Mouse (Mus musculus): Measurements from ENCODE around the gene Kpna3. TPM values are rescaled to one million over a fixed set of nuclear protein-coding genes. Genes with fewer than 3 reads are reported as not detected.
A peak's percentile ranks its signal among the peaks of the same experiment; 100 is the strongest.
"Not testable (repeated sequence)": the region's sequence is repeated elsewhere in the genome, so short reads cannot be mapped to it uniquely, and the experiment has no call there.

Gene Kpna3
- polyA plus RNA-seq, 1 experiment from 2014 or later = 77.6 TPM

DNA sequence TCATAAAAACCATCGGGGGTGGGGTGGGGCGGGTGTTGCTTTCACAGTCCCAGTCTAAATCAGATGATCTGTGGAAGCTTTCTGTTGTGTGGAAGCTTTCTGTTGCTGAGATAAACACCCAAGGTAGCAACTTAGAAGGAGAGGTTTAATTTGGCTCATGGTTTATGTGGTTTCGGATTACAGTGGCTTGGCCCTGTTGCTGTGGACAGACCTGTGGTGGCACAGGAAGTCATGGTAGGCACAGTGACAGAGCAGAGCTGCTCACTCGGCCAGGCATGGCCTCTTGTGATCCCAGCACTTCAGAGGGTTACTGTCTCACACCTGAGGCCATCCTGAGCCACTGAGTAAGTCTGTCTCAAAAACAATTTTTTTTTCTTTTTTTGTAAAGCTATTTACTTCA lies 100.3 kb downstream of the Kpna3 start:
- H3K9me3 ChIP-seq (replicated peaks; ENCODE audit: control insufficient read depth, low read length, poor library complexity, severe bottlenecking) = no peaks in the 10 kb centered on the region
- H3K9ac ChIP-seq (ENCODE audit: low read depth, low read length) = no peak overlapping the region
- no peak for ATAC-seq
- no peaks in the 10 kb centered on the region for H3K36me3 ChIP-seq (ENCODE audit: control insufficient read depth, insufficient read depth, low read length)
- H3K27ac ChIP-seq (ENCODE audit: low read length) = no peak overlapping the region
- H3K4me3 ChIP-seq (ENCODE audit: low read depth, low read length) = no peak overlapping the region
- 89% methylated on average over 4 of the region's 4 CpGs for WGBS
- no peak overlapping the region for H3K4me2 ChIP-seq (ENCODE audit: low read length)
- H3K27me3 ChIP-seq (ENCODE audit: control insufficient read depth, insufficient read depth, low read depth, low read length) = no peaks in the 10 kb centered on the region
- no peaks in the 10 kb centered on the region for H3K4me1 ChIP-seq (ENCODE audit: control insufficient read depth, insufficient read depth, low read length)

DNA sequence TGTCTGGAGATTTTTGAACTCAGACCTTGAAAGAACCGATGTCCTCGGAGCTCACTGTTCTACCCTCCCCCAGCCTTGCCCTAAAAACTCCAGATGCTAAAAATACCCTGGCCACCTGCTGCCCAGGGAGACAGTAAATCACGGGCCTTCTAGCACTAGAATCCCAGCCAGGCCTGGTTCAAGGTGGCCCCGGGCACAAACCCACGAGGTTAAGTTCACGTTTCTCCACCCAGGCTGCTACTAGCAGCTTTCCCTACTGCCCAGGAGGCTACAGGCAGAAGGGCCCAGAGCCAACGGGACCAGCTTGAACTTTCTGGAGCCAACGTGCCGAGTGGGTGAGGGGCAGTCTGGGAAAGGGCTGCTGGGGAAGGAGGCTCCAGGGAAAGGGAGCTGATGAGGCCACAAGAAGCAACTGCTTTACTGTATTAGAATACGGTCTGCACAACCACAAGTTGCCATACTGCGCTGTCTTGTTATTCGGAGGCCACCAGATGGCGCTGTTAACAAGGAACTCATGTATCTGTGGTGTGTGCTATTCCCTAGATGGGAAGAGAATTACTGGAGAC lies 108.6 kb downstream of the Kpna3 start:
- no peak overlapping the region for H3K9ac ChIP-seq (ENCODE audit: low read depth, low read length)
- peak; percentile 83 for ATAC-seq
- H3K4me2 ChIP-seq (ENCODE audit: low read length) = peak overlapping the region; percentile 29; the same call in 1 of the 2 replicates
- no peaks in the 10 kb centered on the region for H3K27me3 ChIP-seq (ENCODE audit: control insufficient read depth, insufficient read depth, low read depth, low read length)
- no peaks in the 10 kb centered on the region for H3K36me3 ChIP-seq (ENCODE audit: control insufficient read depth, insufficient read depth, low read length)
- no peaks in the 10 kb centered on the region for H3K9me3 ChIP-seq (replicated peaks; ENCODE audit: control insufficient read depth, low read length, poor library complexity, severe bottlenecking)
- no peaks in the 10 kb centered on the region; the same call in 1 of the 2 replicates for H3K4me1 ChIP-seq (ENCODE audit: control insufficient read depth, insufficient read depth, low read length)
- H3K27ac ChIP-seq (ENCODE audit: low read length) = peak overlapping the region; percentile 51
- no peak overlapping the region for H3K4me3 ChIP-seq (ENCODE audit: low read depth, low read length)
- WGBS = 21% methylated on average over 13 of the region's 13 CpGs

DNA sequence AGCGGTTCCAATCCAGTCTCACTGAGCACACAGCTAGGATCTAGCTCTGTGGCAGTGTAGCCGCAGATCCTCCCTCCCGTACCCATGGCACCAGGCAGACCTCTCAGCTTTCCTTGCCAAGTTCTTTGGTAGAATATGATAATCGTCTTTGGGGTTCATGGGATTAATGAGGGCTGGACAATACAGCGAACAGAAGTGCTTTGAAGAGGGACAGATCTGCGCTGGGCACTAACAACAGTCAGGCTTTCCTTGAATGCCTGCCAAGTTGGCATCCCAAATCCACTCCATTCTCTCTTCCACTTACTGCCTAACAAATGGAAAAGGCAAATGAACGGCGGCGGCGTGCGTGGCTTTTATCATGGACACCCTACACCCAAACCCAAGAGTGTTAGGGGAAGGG lies 109.1 kb downstream of the Kpna3 start:
- no peak overlapping the region for H3K9ac ChIP-seq (ENCODE audit: low read depth, low read length)

DNA sequence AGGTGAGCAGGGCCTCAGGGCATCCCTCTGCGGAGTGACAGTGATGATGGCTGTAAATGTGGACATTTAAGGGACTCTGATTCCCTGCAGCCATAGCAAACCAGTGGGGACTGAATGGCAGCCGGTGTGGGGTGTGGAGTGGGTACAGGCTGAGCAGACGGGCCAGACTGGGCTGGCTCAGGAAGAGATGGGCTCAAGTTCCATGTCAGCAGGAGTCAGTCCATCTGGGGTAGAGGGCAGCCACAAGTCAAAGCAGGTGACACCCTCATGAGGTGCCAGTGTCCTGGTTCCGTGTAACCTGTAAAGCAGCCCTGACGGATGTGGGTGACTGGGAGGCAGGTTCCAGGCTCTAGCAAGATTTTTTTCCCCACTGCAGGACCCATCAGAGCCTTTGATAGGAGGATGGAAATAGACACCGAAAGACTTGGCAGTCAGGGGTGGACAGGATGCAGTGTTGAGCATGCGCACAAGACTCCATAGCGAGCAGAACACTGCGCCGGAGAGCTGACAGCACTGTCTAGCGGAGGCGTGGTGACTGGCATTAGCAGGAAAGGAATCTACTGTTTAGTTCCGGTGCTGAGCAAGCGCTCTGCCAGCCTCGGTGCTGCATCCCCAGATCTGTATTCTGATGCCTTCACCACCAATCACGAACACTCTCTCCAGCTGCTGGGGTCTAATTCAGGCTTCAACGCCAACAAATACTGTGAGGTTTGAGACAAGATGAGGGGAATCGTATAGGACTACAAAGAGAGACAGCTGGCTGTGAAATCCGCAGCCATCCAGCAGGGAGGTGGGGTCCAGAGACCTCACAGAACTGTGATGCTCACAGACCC lies 111.8 kb downstream of the Kpna3 start:
- peak; percentile 88 for ATAC-seq
- Histone ChIP-seq H3K4me3 (ENCODE audit: low read depth, low read length) (peak overlapping the region; percentile 6), H3K27me3 (ENCODE audit: control insufficient read depth, insufficient read depth, low read depth, low read length) (no peaks in the 10 kb centered on the region), H3K9me3 (replicated peaks; ENCODE audit: control insufficient read depth, low read length, poor library complexity, severe bottlenecking) (peaks cover under 1% of the 10 kb centered on the region; the same call in 1 of the 2 replicates), H3K27ac (ENCODE audit: low read length) (peak overlapping the region; percentile 76), H3K36me3 (ENCODE audit: control insufficient read depth, insufficient read depth, low read length) (no peaks in the 10 kb centered on the region), H3K4me2 (ENCODE audit: low read length) (peak overlapping the region; percentile 54), H3K9ac (ENCODE audit: low read depth, low read length) (peak overlapping the region; percentile 55), H3K4me1 (ENCODE audit: control insufficient read depth, insufficient read depth, low read length) (no peaks in the 10 kb centered on the region; the same call in 1 of the 2 replicates)
- WGBS = 28% methylated on average over 19 of the region's 19 CpGs

More for the DNA sequence above, 109.1 kb downstream of the Kpna3 start:
- H3K36me3 ChIP-seq (ENCODE audit: control insufficient read depth, insufficient read depth, low read length) = no peaks in the 10 kb centered on the region
- H3K4me3 ChIP-seq (ENCODE audit: low read depth, low read length) = no peak overlapping the region
- no peaks in the 10 kb centered on the region for H3K27me3 ChIP-seq (ENCODE audit: control insufficient read depth, insufficient read depth, low read depth, low read length)
- peak overlapping the region; percentile 29; the same call in 1 of the 2 replicates for H3K4me2 ChIP-seq (ENCODE audit: low read length)
- ATAC-seq = peak; percentile 64
- H3K4me1 ChIP-seq (ENCODE audit: control insufficient read depth, insufficient read depth, low read length) = no peaks in the 10 kb centered on the region; the same call in 1 of the 2 replicates
- 45% methylated on average over 11 of the region's 11 CpGs for WGBS
- no peaks in the 10 kb centered on the region for H3K9me3 ChIP-seq (replicated peaks; ENCODE audit: control insufficient read depth, low read length, poor library complexity, severe bottlenecking)
- H3K27ac ChIP-seq (ENCODE audit: low read length) = peak overlapping the region; percentile 51; the same call in 1 of the 2 replicates

DNA sequence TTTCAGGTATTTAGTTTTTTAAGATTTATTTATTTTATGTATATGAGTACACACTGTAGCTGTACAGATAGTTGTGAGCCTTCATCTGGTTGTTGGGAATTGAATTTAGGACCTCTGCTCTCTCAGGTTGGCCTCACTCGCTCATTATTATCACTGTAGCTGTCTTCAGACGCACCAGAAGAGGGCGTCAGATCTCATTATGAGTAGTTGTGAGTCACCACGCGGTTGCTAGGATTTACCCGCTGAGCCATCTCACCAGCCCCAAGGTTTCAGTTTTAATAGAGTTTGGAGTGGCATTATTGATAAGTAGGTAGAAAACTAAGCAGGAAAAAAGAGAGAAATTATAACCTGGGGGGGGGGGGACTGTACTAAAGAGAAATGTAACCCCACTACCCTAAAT lies 112.7 kb downstream of the Kpna3 start:
- ATAC-seq; H3K4me1 ChIP-seq (ENCODE audit: control insufficient read depth, insufficient read depth, low read length); H3K9me3 ChIP-seq (replicated peaks; ENCODE audit: control insufficient read depth, low read length, poor library complexity, severe bottlenecking); H3K4me3 ChIP-seq (ENCODE audit: low read depth, low read length); H3K36me3 ChIP-seq (ENCODE audit: control insufficient read depth, insufficient read depth, low read length); H3K27me3 ChIP-seq (ENCODE audit: control insufficient read depth, insufficient read depth, low read depth, low read length); H3K4me2 ChIP-seq (ENCODE audit: low read length); H3K27ac ChIP-seq (ENCODE audit: low read length); H3K9ac ChIP-seq (ENCODE audit: low read depth, low read length): not testable (repeated sequence)
- WGBS = 19% methylated on average over 6 of the region's 6 CpGs

DNA sequence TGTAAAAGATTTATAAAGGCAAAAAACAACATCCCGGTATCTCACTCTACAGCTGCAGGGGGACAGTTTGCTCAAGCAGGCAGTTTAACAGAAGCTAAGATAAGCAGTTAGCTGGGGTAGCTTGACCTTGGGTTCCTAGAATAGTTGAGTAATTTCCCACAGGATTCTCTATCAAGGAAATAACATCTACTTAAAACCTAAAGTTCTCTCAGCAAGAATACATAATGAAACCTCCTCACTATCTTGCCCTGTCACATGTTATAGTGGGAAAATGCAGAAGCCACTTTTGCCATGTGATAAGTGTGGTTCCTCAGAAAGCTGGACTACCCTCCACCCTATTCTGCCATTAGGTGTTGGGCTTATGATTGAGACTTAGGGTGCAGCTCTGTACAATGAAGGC lies 116.9 kb downstream of the Kpna3 start:
- ATAC-seq = no peak
- Histone ChIP-seq H3K9me3 (replicated peaks; ENCODE audit: control insufficient read depth, low read length, poor library complexity, severe bottlenecking) (peaks cover 4% of the 10 kb centered on the region; the same call in 1 of the 2 replicates), H3K27me3 (ENCODE audit: control insufficient read depth, insufficient read depth, low read depth, low read length) (no peaks in the 10 kb centered on the region), H3K27ac (ENCODE audit: low read length) (no peak overlapping the region), H3K36me3 (ENCODE audit: control insufficient read depth, insufficient read depth, low read length) (no peaks in the 10 kb centered on the region), H3K4me3 (ENCODE audit: low read depth, low read length) (no peak overlapping the region), H3K9ac (ENCODE audit: low read depth, low read length) (no peak overlapping the region), H3K4me1 (ENCODE audit: control insufficient read depth, insufficient read depth, low read length) (no peaks in the 10 kb centered on the region), H3K4me2 (ENCODE audit: low read length) (no peak overlapping the region)
- WGBS = 95% methylated on average over 1 of the region's 1 CpGs

DNA sequence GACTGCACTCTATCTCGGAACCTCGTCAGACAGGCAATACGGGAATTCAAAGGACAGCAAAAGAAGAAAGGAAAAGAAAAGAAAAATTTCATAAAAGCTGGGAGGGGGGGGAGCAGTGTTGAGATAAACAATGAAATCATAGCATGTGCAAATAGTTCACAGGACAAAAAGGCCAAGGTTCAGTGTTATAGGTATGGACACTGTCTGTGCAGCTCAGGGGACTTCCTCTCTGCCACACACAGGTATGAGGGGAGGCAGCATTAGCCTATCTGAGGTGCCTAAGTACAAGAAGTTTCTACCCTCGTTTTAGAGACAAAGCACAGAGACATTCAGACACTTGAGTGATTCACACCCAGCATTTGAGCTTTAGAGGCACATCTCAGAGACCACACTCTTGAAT lies 118.5 kb downstream of the Kpna3 start:
- no peaks in the 10 kb centered on the region for H3K4me1 ChIP-seq (ENCODE audit: control insufficient read depth, insufficient read depth, low read length)
- H3K4me3 ChIP-seq (ENCODE audit: low read depth, low read length) = no peak overlapping the region
- peaks cover 4% of the 10 kb centered on the region; the same call in 1 of the 2 replicates for H3K9me3 ChIP-seq (replicated peaks; ENCODE audit: control insufficient read depth, low read length, poor library complexity, severe bottlenecking)
- 84% methylated on average over 4 of the region's 4 CpGs for WGBS
- no peaks in the 10 kb centered on the region for H3K27me3 ChIP-seq (ENCODE audit: control insufficient read depth, insufficient read depth, low read depth, low read length)
- no peak overlapping the region for H3K4me2 ChIP-seq (ENCODE audit: low read length)
- no peaks in the 10 kb centered on the region for H3K36me3 ChIP-seq (ENCODE audit: control insufficient read depth, insufficient read depth, low read length)
- H3K9ac ChIP-seq (ENCODE audit: low read depth, low read length) = no peak overlapping the region
- no peak overlapping the region for H3K27ac ChIP-seq (ENCODE audit: low read length)
- no peak for ATAC-seq

DNA sequence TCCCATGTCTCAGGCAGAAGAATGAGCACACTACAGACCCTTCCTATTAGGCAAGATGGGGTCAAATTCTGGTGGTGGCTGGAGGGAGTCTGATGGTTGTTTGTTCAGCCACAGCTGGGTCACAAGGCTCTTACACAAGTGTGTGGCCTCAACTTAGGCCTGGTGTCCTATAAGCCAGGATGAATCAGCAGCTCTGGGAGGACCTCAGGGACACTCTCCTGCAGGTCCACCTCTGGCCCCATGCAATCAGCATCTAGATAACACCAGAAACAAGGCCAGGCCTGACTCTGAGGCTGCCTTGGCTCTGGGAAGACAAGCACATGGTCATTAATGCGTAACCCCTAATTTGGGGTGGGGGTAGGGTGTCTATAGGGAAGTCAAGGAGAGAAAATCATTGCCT lies 118.9 kb downstream of the Kpna3 start:
- no peaks in the 10 kb centered on the region for H3K4me1 ChIP-seq (ENCODE audit: control insufficient read depth, insufficient read depth, low read length)
- H3K4me3 ChIP-seq (ENCODE audit: low read depth, low read length) = no peak overlapping the region
- H3K27ac ChIP-seq (ENCODE audit: low read length) = no peak overlapping the region
- H3K4me2 ChIP-seq (ENCODE audit: low read length) = no peak overlapping the region
- 91% methylated on average over 1 of the region's 1 CpGs for WGBS
- ATAC-seq = no peak
- H3K9me3 ChIP-seq (replicated peaks; ENCODE audit: control insufficient read depth, low read length, poor library complexity, severe bottlenecking) = peaks cover 4% of the 10 kb centered on the region; the same call in 1 of the 2 replicates
- no peaks in the 10 kb centered on the region for H3K27me3 ChIP-seq (ENCODE audit: control insufficient read depth, insufficient read depth, low read depth, low read length)
- H3K9ac ChIP-seq (ENCODE audit: low read depth, low read length) = no peak overlapping the region
- H3K36me3 ChIP-seq (ENCODE audit: control insufficient read depth, insufficient read depth, low read length) = no peaks in the 10 kb centered on the region

DNA sequence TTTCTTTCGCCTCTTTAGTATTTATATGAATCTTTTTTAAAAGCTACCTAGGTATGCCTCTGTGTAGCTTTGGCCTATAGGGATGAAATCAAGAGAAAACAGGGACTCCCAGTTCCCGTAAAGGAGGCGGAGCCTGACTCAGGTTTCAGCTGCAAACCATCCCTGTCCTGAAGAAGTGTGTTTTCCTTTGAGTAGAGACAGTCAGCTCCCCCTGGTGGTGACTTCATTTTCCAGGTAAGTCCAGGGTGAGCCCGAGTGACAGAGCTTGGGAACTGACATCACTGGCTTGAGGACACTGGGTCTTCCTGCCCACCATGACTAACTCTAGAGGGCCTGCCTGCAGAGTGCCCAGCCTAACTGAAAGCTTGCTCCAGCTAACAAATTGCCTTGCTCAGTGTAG lies 122.8 kb downstream of the Kpna3 start:
- no peak overlapping the region for H3K4me2 ChIP-seq (ENCODE audit: low read length)
- H3K9me3 ChIP-seq (replicated peaks; ENCODE audit: control insufficient read depth, low read length, poor library complexity, severe bottlenecking) = no peaks in the 10 kb centered on the region
- no peak overlapping the region for H3K27ac ChIP-seq (ENCODE audit: low read length)
- no peaks in the 10 kb centered on the region for H3K27me3 ChIP-seq (ENCODE audit: control insufficient read depth, insufficient read depth, low read depth, low read length)
- H3K4me3 ChIP-seq (ENCODE audit: low read depth, low read length) = no peak overlapping the region
- WGBS = 40% methylated on average over 4 of the region's 4 CpGs
- H3K4me1 ChIP-seq (ENCODE audit: control insufficient read depth, insufficient read depth, low read length) = no peaks in the 10 kb centered on the region
- no peak for ATAC-seq
- H3K9ac ChIP-seq (ENCODE audit: low read depth, low read length) = no peak overlapping the region
- no peaks in the 10 kb centered on the region for H3K36me3 ChIP-seq (ENCODE audit: control insufficient read depth, insufficient read depth, low read length)
